32 mouse cellular contexts compared by ENCODE assay signal in the genomic region with DNA sequence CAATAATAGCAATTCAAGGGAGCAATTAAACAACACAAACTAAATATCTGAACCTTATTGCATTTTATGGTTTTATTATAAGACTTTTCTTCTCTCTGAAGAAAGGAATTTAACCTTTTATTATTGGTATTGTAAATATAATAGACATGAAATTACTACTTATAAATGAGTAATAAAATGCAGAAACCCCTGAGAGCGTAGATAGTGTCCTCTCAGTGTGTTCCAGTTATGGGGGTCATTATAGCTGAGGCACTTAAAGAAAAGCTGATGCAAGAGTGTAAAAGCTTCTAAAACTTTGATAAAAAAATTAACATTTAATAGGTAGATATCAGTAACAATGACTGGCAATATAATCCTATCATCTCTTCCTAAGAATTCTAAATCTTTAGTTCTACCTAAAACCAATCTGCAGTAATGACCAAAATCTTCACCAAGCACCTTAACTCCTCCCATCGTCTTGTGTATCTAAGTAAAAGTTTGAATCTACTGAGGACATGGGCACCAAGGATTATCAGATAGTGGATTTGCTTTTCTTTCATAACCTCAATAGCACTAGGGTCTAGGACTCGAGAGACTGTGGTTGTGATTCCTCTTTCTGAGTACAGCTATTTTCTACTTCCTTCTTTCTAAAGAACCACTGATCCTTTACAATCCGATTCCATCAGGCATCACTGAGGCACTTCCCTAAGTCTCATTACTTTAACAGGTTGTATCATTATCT. TPM values are rescaled to one million over a fixed set of nuclear protein-coding genes. Genes with fewer than 3 reads are reported as not detected.
"Had no signal": no experiment of that assay in that cellular context is flagged by ENCODE, and none has a peak within 500 bp of the region (broad histone marks: within the 10 kb centered on the region; RNA-seq: fewer than 3 reads in every experiment).

No protein-coding gene starts in this region.

- H3K9me3 ChIP-seq: limb, embryonic 10.5 days; limb, embryonic 12.5 days; limb, embryonic 13.5 days; limb, embryonic 15.5 days; liver, embryonic 12.5 days; liver, embryonic 13.5 days; liver, embryonic 15.5 days; lung, embryonic 15.5 days; megakaryocyte, embryonic 14.5 days; midbrain, embryonic 10.5 days; midbrain, embryonic 12.5 days; midbrain, embryonic 13.5 days; midbrain, embryonic 15.5 days; neural tube, embryonic 12.5 days had no signal

- ATAC-seq: liver, embryonic 12.5 days; liver, postnatal 0 days; lung, postnatal 0 days; midbrain, embryonic 13.5 days; midbrain, embryonic 15.5 days; midbrain, embryonic 16.5 days had no signal

- H3K4me3 ChIP-seq: limb, embryonic 10.5 days; limb, embryonic 12.5 days; limb, embryonic 13.5 days; limb, embryonic 15.5 days; liver, embryonic 12.5 days; liver, embryonic 13.5 days; liver, embryonic 15.5 days; lung, embryonic 15.5 days; megakaryocyte, embryonic 14.5 days; midbrain, embryonic 10.5 days; midbrain, embryonic 12.5 days; midbrain, embryonic 13.5 days; midbrain, embryonic 15.5 days; myocyte; neural tube, embryonic 12.5 days had no signal

- H3K4me1 ChIP-seq: limb, embryonic 10.5 days; limb, embryonic 12.5 days; limb, embryonic 13.5 days; limb, embryonic 15.5 days; liver, embryonic 12.5 days; liver, embryonic 13.5 days; liver, embryonic 15.5 days; lung, embryonic 15.5 days; megakaryocyte, embryonic 14.5 days; midbrain, embryonic 10.5 days; midbrain, embryonic 12.5 days; midbrain, embryonic 13.5 days; midbrain, embryonic 15.5 days; neural tube, embryonic 12.5 days had no signal

- H3K9ac ChIP-seq: limb, embryonic 12.5 days; limb, embryonic 13.5 days; limb, embryonic 15.5 days; liver, embryonic 12.5 days; liver, embryonic 13.5 days; liver, embryonic 14.5 days; liver, embryonic 15.5 days; liver, postnatal 0 days; lung, embryonic 14.5 days; lung, embryonic 15.5 days; midbrain, embryonic 12.5 days; midbrain, embryonic 13.5 days; midbrain, embryonic 15.5 days; neural tube, embryonic 12.5 days had no signal

- H3K4me2 ChIP-seq: limb, embryonic 12.5 days; limb, embryonic 13.5 days; limb, embryonic 15.5 days; liver, embryonic 11.5 days; liver, embryonic 12.5 days; liver, embryonic 13.5 days; liver, embryonic 15.5 days; lung, embryonic 14.5 days; lung, embryonic 15.5 days; midbrain, embryonic 11.5 days; midbrain, embryonic 12.5 days; midbrain, embryonic 13.5 days; midbrain, embryonic 15.5 days; neural tube, embryonic 12.5 days had no signal

- DNase-seq: left cerebral cortex, postnatal 4 days; liver; liver, embryonic 13.5 days; liver, postnatal 0 days; lung, adult 18-20 months; lung, adult 2 months; lung, embryonic 14.5 days; lung, postnatal 10 days; lung, postnatal 14 days; lung, postnatal 36 days; lung, postnatal 4 days had no signal

- H3K27ac ChIP-seq: limb, embryonic 10.5 days; limb, embryonic 12.5 days; limb, embryonic 13.5 days; limb, embryonic 15.5 days; liver, embryonic 12.5 days; liver, embryonic 13.5 days; liver, embryonic 14.5 days; liver, embryonic 15.5 days; lung, embryonic 15.5 days; macrophage; midbrain, embryonic 10.5 days; midbrain, embryonic 12.5 days; midbrain, embryonic 13.5 days; midbrain, embryonic 15.5 days; neural tube, embryonic 12.5 days had no signal

- H3K27me3 ChIP-seq: limb, embryonic 12.5 days; limb, embryonic 13.5 days; limb, embryonic 15.5 days; liver, embryonic 12.5 days; liver, embryonic 13.5 days; liver, embryonic 15.5 days; lung, embryonic 15.5 days; megakaryocyte, embryonic 14.5 days; midbrain, embryonic 12.5 days; midbrain, embryonic 13.5 days; midbrain, embryonic 15.5 days; neural tube, embryonic 12.5 days had no signal

- H3K36me3 ChIP-seq: limb, embryonic 10.5 days; limb, embryonic 12.5 days; limb, embryonic 13.5 days; limb, embryonic 15.5 days; liver, embryonic 12.5 days; liver, embryonic 13.5 days; liver, embryonic 15.5 days; lung, embryonic 15.5 days; midbrain, embryonic 10.5 days; midbrain, embryonic 12.5 days; midbrain, embryonic 13.5 days; midbrain, embryonic 15.5 days; neural tube, embryonic 12.5 days had no signal

RNA-seq across cellular contexts. Expression of a gene that starts 51.3 kb away (rescaled TPM):
- polyA plus RNA-seq: liver, adult 2 months; liver, embryonic 11.5 days; liver, embryonic 13.5 days; liver, embryonic 15.5 days; liver, postnatal 0 days; macrophage; midbrain, embryonic 10.5 days had no signal
